Mouse (Mus musculus) adipocyte (in vitro differentiated cells): ENCODE measurements around the gene Sfn.

ENCODE experiments used
- DNase-seq: peaks from one replicate; pipeline ENCODE4 v3.0.0-alpha.2; 2016; ENCODE audit warnings: low spot score

The Sfn gene

GRCm38 (mm10) chr4:133619473-133620136 lies 17.6 kb upstream of the Sfn start:
- no peak for DNase-seq

DNA sequence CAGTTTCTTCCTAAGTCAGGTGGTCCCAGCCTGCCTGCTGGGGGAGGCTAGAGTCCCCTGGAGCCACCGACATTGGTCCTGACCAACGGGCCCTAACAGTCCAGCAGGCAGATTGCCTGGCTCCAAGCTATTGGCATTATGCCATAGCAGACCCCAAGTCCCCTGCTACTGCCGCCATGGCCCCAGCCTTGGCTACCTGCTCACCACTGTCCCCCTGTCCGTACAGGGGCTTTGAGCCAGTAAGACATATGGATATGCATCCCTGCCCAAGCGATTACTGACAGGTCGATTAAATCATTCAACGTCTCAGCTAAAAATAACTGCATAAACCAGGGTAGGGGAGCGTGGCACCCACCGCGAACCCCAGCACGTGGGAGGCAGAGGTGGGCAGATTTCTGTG lies 16.0 kb upstream of the Sfn start:
- DNase-seq = no peak

GRCm38 (mm10) chr4:133615416-133615815 lies 13.4 kb upstream of the Sfn start:
- DNase-seq = no peak

- peak; percentile 75 for DNase-seq
Observed at GRCm38 (mm10) chr4:133614274-133614761, 12.3 kb upstream of the Sfn start.

- DNase-seq = no peak
Observed at GRCm38 (mm10) chr4:133613867-133614266, 11.9 kb upstream of the Sfn start.

- no peak for DNase-seq
Observed at GRCm38 (mm10) chr4:133613026-133613425, 11.1 kb upstream of the Sfn start.

DNA sequence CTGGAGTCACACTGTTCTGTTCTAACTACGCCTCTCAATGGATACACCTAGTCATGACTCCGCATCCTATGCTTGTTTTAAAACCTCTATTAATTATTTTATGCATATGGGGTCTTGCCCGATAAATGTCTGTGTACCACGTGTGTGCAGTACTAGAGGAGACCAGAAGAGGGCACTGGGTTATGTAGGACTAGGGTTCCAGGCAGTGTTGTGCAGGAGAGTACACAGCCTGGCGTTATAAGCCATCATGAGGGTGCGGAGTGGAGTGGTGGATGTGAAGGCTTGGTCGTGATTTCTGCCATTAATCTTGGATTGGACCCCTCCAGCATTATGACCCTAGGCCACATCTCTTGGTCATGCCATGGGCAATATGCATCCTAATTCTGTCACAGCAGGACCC lies 10.4 kb upstream of the Sfn start:
- DNase-seq = no peak

- DNase-seq = no peak
Observed at GRCm38 (mm10) chr4:133611815-133612214, 9.8 kb upstream of the Sfn start.

DNA sequence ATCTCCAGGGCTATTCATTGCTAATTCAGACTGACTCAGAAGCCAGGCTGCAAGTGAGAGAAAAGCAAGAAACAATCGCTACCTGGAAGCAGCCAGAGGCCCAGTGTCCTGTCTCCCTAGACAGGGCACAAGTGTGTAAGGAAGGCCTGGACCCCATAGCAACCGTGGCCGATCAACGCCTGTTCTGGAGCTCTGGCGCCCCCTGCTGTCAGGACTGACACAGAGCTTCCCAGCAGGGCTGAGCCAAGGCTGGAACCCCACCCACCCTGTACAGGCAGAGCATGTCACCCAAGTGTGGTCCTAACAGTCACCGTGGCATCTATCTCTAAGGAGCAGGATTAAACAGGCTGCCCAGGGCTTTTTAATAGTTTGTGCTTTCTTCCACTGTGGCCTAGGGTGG lies 7.8 kb upstream of the Sfn start:
- peak; percentile 43 for DNase-seq

DNA sequence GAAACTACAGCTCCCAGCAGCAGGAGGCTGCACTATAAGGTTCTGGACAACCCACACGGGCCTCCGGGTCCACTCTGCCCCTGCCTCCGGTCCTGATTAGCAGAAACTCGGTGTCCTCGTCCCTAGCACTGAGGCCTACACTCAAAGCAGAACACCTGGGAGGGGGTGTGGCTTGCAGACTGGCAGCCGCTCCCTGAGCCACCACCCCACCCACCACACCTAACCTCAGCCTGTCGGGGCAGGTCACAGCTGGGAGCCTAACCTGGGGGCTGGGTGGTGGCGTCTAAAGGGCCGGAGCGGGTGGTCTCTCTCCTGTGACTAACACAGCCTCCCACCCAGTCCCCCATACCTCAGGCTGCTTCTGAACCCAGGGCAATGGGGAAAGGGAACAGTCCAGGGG lies 5.3 kb upstream of the Sfn start:
- DNase-seq = no peak

- no peak for DNase-seq
Observed at GRCm38 (mm10) chr4:133605330-133605729, 3.4 kb upstream of the Sfn start.

GRCm38 (mm10) chr4:133604856-133605255 lies 2.9 kb upstream of the Sfn start:
- no peak for DNase-seq

DNA sequence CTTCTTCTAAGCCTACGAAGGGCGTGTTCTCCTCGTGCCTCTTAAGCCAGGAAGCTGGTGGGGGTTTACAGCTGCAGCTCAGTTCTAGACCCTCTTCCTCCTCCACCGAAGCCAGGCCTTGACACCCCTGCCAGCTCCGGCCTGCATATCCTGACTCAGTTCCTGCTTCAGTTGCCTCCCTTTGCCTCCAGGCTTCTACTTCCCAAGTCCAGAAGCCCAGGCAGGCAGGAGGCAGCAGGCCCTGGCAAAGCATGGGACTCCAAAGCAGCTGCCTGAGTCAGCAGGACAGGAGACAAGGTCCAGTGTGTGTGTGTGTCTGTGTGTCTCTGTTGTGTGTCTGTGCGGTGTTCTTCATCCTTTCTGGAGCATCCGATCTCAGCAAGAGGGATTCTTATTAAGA lies 2.2 kb upstream of the Sfn start:
- no peak for DNase-seq

DNA sequence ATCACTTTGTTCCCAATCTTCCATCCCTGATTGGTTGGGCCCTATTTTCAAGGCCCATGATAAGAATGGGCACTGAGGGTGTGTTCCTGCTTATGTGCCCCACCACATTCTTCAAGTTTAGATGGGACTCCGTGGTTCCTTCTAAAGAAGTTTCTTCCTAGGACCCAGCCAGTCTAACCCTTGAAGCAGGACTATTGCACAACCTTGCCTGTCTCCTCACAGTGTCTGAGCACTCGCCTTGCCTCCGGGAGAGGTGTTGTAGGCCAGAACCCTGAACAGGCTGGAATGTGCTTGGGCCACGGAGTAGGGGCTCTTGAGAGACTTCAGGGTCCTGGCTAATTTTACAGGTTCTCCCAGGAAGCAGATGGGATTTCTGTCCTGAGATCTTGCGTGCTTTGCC lies 1.1 kb upstream of the Sfn start:
- DNase-seq = no peak

DNA sequence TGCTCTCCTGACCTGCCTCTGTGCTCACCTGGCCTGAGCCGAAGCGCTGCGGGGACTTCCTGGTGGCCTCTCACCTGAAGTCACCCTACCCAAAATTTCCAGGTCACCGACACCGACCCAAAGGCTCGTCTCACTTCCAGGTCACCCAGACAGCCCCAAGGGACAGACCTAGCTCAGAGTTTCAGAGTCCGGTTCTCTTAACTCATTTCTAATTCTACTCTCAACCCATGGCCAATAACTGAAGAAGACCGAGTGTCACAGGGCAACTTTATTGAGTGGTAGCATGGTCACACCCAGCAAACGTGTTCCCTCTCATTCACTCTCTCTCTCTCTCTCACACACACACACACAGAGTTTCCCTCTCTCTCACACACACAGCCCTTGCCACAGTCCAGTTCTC lies 1.7 kb downstream of the Sfn start:
- DNase-seq = no peak

- DNase-seq = peak; percentile 28
Observed at GRCm38 (mm10) chr4:133599571-133600073, 2.3 kb downstream of the Sfn start.

- no peak for DNase-seq
Observed at GRCm38 (mm10) chr4:133599116-133599515, 2.9 kb downstream of the Sfn start.

- no peak for DNase-seq
Observed at GRCm38 (mm10) chr4:133598616-133599015, 3.4 kb downstream of the Sfn start.

DNA sequence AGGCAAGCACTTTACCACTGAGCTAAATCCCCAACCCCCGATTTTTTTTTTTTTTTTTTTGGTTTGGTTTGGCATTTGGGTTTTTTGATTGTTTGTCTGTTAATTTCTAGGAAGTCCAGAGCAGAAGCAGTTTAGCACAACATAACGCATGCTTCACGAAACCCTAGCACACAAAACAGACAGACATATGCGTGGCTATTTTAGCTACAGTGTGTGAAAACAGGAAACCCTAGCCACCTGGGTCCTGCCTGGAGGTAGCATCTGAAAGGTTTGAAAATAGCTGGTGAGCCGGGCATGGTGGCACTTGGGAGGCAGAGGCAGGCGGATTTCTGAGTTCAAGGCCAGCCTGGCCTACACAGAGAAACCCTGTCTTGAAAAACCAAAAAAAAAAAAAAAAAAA lies 5.9 kb downstream of the Sfn start:
- no peak for DNase-seq

DNA sequence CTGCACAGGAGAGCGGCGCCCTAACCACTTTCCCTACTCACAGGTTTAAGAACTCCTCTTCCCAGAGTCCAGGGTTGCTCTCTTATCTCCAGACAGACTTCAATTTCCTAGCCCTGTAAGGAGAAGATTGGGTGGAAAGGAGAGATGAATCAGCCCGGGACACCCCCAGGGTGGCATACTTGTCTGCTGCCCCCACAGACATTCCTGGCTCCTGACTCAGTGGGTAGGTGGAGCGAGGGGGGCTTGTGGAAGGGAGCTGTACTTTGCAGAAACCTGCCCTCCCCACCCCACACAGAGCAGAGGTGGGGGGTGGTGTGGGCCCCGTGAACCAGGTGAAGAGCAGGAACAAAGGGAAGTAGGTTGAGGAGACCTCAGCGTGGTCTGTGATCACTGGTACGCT lies 6.4 kb downstream of the Sfn start:
- DNase-seq = no peak

- DNase-seq = peak; percentile 61
Observed at GRCm38 (mm10) chr4:133592570-133592969, 9.4 kb downstream of the Sfn start.

DNA sequence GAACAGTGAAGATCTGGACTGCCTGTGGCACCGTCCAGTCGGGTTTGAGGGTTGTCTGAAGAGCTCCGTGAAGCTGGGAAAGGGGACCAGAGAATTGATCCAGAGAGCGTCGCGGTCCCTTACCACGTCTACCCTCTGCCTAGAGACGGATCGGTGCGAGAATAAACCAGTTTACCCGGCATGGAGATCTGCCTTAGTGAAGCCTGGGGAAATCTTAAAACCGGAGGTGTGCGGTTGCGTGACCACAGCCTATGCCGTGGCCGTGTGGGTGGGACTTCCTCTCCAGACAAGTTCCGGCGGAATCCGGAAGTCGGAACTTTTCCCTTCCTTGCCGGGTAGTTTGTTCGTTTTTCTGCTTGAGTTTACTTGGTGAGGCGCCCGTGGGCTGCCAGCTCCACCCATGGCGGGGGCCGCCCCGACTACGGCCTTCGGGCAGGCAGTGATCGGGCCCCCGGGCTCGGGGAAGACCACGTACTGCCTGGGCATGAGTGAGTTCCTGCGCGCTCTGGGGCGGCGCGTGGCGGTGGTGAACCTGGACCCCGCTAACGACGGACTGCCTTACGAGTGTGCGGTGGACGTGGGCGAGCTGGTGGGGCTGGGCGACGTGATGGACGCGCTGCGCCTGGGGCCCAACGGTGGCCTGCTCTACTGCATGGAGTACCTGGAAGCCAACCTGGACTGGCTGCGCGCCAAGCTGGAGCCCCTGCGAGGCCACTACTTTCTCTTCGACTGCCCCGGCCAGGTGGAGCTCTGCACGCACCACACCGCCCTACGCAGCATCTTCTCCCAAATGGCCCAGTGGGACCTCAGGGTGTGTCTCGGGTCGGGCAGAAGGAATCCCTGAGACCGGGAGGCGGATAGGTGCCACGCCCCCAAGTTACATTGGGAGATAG lies 17.7 kb downstream of the Sfn start, which contains the start of gene Gpn2:
Gpn2 (plus strand) TSS at position 304 of the 893 bp plus-strand sequence.
- peak; percentile 85 for DNase-seq

DNA sequence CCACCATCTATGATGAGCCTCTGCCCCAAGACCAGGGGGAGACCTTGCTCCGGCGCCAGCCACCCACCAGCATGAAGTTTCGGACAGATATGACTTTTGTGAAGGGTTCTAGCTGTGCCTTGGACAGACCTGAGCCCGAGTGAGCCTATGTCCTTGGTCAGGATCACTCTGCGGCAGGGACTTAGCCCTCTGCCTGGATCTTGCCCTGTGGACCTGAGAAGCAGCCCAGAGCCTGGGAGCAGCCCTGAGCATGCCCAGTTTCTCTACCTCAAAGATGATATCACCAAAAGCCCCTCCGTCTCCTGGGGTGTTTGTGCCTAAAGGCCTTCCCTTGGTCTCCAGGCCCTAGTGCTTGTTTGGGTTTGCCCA lies 18.3 kb downstream of the Sfn start:
- DNase-seq = no peak
